Mouse (Mus musculus) limb, embryonic 15.5 days (tissue): Measurements from ENCODE around the gene Tmem128. TPM values are rescaled to one million over a fixed set of nuclear protein-coding genes. Genes with fewer than 3 reads are reported as not detected.

Experiments used
- ATAC-seq: fragments of 200-750 bp; cut with Nextera tagmentation; 2 replicates; pipeline ENCODE4 v1.8.0; 2017; ENCODE audit warnings: low read depth, moderate TSS enrichment; ENCODE audit not compliant: insufficient number of reproducible peaks, low FRiP score, low TSS enrichment
- H3K27ac ChIP-seq: fragments of 300-500 bp; sonication (generic); 2 replicates; pipeline ENCODE4 v1.5.1; 2015; ENCODE audit warnings: moderate library complexity, mild to moderate bottlenecking, inconsistent platforms
- H3K27me3 ChIP-seq: fragments of 300-500 bp; sonication (generic); 2 replicates; pipeline ENCODE4 v1.6.1; 2015; ENCODE audit warnings: inconsistent platforms
- H3K36me3 ChIP-seq: fragments of 300-500 bp; sonication (generic); 2 replicates; pipeline ENCODE4 v1.6.1; 2015; ENCODE audit warnings: inconsistent platforms
- H3K4me1 ChIP-seq: fragments of 300-500 bp; sonication (generic); 2 replicates; pipeline ENCODE4 v1.6.1; 2015; ENCODE audit warnings: inconsistent platforms
- H3K4me2 ChIP-seq: fragments of 300-500 bp; sonication (generic); 2 replicates; pipeline ENCODE4 v1.6.1; 2015; ENCODE audit warnings: mild to moderate bottlenecking, inconsistent platforms
- H3K4me3 ChIP-seq: fragments of 300-500 bp; sonication (generic); 2 replicates; pipeline ENCODE4 v1.5.1; 2015; ENCODE audit warnings: mild to moderate bottlenecking, inconsistent platforms
- H3K9ac ChIP-seq: fragments of 300-500 bp; sonication (generic); 2 replicates; pipeline ENCODE4 v1.6.1; 2015; ENCODE audit warnings: inconsistent platforms
- H3K9me3 ChIP-seq: fragments of 300-500 bp; sonication (generic); 2 replicates; pipeline ENCODE4 v1.6.1; 2016; ENCODE audit warnings: inconsistent platforms
- WGBS: fragments of 180-500 bp; shearing (Covaris S2); methylation state at CpG from one replicate; pipeline ENCODE4 v1.1.7; 2015; 5-methylcytosine and 5-hydroxymethylcytosine counted together
- polyA plus RNA-seq: library from polyadenylated mRNA; unstranded; fragments of >200 nt; fragmentation: Nextera tagmentation; extraction: Ambion mirVana; gene quantifications from 2 replicates; pipeline ENCODE4 v1.2.1, GENCODE M21; 2015

Gene Tmem128
- polyA plus RNA-seq = 57.1 and 60.1 TPM in 2 replicates

- Histone ChIP-seq H3K4me2 (peak within 1 kb of the TSS; percentile 70), H3K4me1 (peaks cover 6% of the 10 kb centered on the region), H3K9ac (peak within 1 kb of the TSS; percentile 57), H3K36me3 (peaks cover 30% of the 10 kb centered on the region), H3K4me3 (peak within 1 kb of the TSS; percentile 62), H3K27ac (peak within 1 kb of the TSS; percentile 92), H3K27me3 (no peaks in the 10 kb centered on the region), H3K9me3 (no peaks in the 10 kb centered on the region)
- WGBS = under 1% methylated on average over 40 of the region's 40 CpGs
- ATAC-seq = no peak
These were observed at the start of gene Tmem128 for GRCm38 (mm10) chr5:38260107-38260682. Tmem128 (plus strand) TSS chr5:38260185.

DNA sequence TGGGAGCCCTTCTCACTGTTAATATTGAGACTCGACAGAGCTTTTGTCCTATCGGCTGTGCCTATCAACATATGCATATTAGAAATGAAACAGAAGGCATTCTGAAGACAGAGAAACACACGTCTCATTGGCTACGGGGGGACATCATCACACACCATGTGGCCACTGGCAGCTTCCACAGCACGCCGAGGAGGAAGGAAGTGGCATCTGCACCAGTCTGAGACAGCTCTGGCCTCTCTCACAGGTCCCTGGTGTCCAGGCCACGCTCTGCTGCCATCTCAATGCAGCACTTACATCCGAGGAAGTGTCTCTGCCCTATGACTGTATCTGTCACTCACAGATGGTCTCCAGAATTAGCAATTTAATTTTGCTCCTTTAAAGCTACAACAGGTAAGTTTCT lies 48.3 kb upstream of the Tmem128 start:
- Histone ChIP-seq H3K4me3 (no peak overlapping the region), H3K9me3 (no peaks in the 10 kb centered on the region), H3K27me3 (no peaks in the 10 kb centered on the region), H3K9ac (no peak overlapping the region), H3K4me1 (no peaks in the 10 kb centered on the region), H3K27ac (no peak overlapping the region), H3K4me2 (no peak overlapping the region), H3K36me3 (peaks cover 85% of the 10 kb centered on the region)
- no peak for ATAC-seq
- WGBS = 86% methylated on average over 8 of the region's 8 CpGs

- Histone ChIP-seq H3K4me2 (no peak overlapping the region), H3K27ac (no peak overlapping the region), H3K4me3 (no peak overlapping the region), H3K9me3 (no peaks in the 10 kb centered on the region), H3K9ac (no peak overlapping the region), H3K4me1 (no peaks in the 10 kb centered on the region), H3K36me3 (peaks cover 80% of the 10 kb centered on the region), H3K27me3 (no peaks in the 10 kb centered on the region)
- WGBS = 68% methylated on average over 6 of the region's 6 CpGs
- ATAC-seq = no peak
These were observed 47.0 kb upstream of the Tmem128 start for GRCm38 (mm10) chr5:38213009-38213408.

GRCm38 (mm10) chr5:38219771-38220307 lies 40.1 kb upstream of the Tmem128 start:
- H3K4me3 ChIP-seq = peak overlapping the region; percentile 95
- H3K9ac ChIP-seq = peak overlapping the region; percentile 83
- peak; percentile 59 for ATAC-seq
- H3K36me3 ChIP-seq = peaks cover 30% of the 10 kb centered on the region
- no peaks in the 10 kb centered on the region for H3K9me3 ChIP-seq
- peak overlapping the region; percentile 83 for H3K4me2 ChIP-seq
- no peaks in the 10 kb centered on the region for H3K27me3 ChIP-seq
- peaks cover 20% of the 10 kb centered on the region for H3K4me1 ChIP-seq
- under 1% methylated on average over 35 of the region's 35 CpGs for WGBS
- H3K27ac ChIP-seq = peak overlapping the region; percentile 85

GRCm38 (mm10) chr5:38220328-38220912 lies 39.6 kb upstream of the Tmem128 start, which contains the start of the genes Zbtb49 and Lyar:
Zbtb49 (minus strand) TSS chr5:38220457.
Lyar (plus strand) TSS chr5:38220470.
- H3K4me1 ChIP-seq = peaks cover 20% of the 10 kb centered on the region
- under 1% methylated on average over 55 of the region's 55 CpGs for WGBS

GRCm38 (mm10) chr5:38235422-38235821 lies 24.6 kb upstream of the Tmem128 start:
- no peaks in the 10 kb centered on the region for H3K4me1 ChIP-seq
- no peaks in the 10 kb centered on the region for H3K27me3 ChIP-seq
- H3K36me3 ChIP-seq = peaks cover 58% of the 10 kb centered on the region
- no peak for ATAC-seq
- no peak overlapping the region for H3K27ac ChIP-seq
- no peak overlapping the region for H3K4me3 ChIP-seq
- no peak overlapping the region for H3K9ac ChIP-seq
- H3K9me3 ChIP-seq = no peaks in the 10 kb centered on the region
- 67% methylated on average over 4 of the region's 4 CpGs for WGBS
- no peak overlapping the region for H3K4me2 ChIP-seq

More at GRCm38 (mm10) chr5:38220328-38220912, 39.6 kb upstream of the Tmem128 start, which contains the start of the genes Zbtb49 and Lyar:
- peak; percentile 83 for ATAC-seq
- peak within 1 kb of the TSS; percentile 83 for H3K4me2 ChIP-seq
- peaks cover 29% of the 10 kb centered on the region for H3K36me3 ChIP-seq
- H3K27ac ChIP-seq = peak within 1 kb of the TSS; percentile 85
- no peaks in the 10 kb centered on the region for H3K9me3 ChIP-seq
- H3K27me3 ChIP-seq = no peaks in the 10 kb centered on the region
- peak within 1 kb of the TSS; percentile 83 for H3K9ac ChIP-seq
- H3K4me3 ChIP-seq = peak within 1 kb of the TSS; percentile 95

DNA sequence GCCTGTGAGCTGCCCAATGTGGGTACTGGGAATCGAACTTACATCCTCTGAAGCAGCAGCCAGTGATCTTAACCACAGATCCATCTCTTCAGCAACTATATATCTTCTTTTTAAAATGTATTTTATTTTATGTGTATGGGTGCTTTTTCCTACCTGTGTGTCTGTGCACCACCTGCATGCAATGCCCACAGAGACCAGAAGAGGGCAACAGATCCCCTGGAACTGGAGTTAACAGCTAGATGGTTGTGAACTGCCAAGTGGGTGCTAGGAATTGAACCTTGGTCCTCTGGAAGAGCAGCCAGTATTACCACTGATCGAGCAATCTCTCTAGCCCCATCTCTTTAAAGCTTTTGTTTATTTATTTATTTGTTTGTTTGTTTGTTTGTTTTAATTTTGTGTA lies 23.4 kb upstream of the Tmem128 start:
- Histone ChIP-seq H3K4me3 (no peak overlapping the region), H3K4me2 (no peak overlapping the region), H3K36me3 (peaks cover 46% of the 10 kb centered on the region), H3K9ac (no peak overlapping the region), H3K27ac (no peak overlapping the region), H3K9me3 (no peaks in the 10 kb centered on the region), H3K27me3 (no peaks in the 10 kb centered on the region), H3K4me1 (no peaks in the 10 kb centered on the region)
- ATAC-seq = no peak
- 98% methylated on average over 2 of the region's 2 CpGs for WGBS

DNA sequence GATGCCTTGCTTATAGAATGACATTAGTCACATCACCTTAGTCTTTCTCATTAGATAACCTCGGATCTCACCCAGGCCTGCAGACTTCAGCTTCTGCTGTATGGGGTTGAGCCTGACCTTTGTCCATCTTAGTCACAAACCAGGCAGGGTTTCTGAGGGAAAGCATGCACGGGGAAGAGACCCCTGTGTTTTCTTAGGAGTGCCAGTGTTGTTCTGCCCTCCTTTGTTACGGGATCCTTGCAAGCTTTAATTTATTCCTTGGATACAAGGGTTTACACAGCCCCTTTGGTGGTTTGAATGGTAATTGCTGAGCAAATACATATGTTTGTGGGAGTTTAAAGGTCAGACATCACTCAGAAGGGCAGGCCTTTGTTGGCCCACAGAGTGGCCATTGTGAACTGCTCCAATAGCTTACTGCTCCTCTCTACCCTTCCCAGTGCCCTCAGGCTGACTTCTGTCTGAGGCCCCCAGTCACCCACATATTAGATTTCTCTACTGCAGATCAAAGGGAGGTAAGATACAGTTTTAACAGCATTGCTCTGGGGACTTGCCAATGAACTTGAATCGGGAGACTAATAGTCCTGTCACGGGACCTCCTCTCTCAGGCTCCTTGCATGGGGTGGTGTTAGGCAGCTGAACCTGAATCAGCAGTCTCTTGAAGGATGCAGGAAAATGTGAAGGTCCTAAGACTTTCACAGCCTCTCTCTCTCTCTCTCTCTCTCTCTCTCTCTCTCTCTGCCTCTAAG lies 19.1 kb upstream of the Tmem128 start:
- Histone ChIP-seq H3K27me3 (no peaks in the 10 kb centered on the region), H3K4me2 (no peak overlapping the region), H3K9ac (no peak overlapping the region), H3K36me3 (peaks cover 9% of the 10 kb centered on the region), H3K4me1 (no peaks in the 10 kb centered on the region), H3K9me3 (no peaks in the 10 kb centered on the region), H3K4me3 (no peak overlapping the region), H3K27ac (no peak overlapping the region)
- WGBS = 54% methylated on average over 5 of the region's 5 CpGs
- no peak for ATAC-seq

GRCm38 (mm10) chr5:38241473-38241834 lies 18.5 kb upstream of the Tmem128 start:
- WGBS = 86% methylated on average over 3 of the region's 3 CpGs
- no peak for ATAC-seq

DNA sequence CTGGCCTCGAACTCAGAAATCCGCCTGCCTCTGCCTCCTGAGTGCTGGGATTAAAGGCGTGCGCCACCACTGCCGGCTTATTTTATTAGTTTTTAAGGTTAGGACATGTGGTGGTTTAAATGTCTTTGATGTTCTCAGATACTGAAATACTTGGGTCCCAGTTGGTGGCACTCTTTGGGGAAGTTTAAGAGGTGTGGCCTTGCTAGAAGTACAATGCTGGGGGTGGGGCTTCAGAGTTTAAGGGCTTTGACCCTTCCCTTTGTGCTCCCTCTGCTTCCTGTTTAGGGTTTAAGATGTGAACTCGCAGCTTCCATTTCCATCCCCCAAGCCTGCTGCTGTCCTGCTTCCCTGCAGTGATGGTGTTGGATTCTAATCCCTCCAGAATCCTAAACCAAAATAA lies 18.0 kb upstream of the Tmem128 start:
- Histone ChIP-seq H3K27ac (no peak overlapping the region), H3K9me3 (no peaks in the 10 kb centered on the region), H3K4me1 (no peaks in the 10 kb centered on the region), H3K9ac (no peak overlapping the region), H3K4me2 (no peak overlapping the region), H3K4me3 (no peak overlapping the region), H3K36me3 (no peaks in the 10 kb centered on the region), H3K27me3 (no peaks in the 10 kb centered on the region)
- ATAC-seq = no peak
- WGBS = 73% methylated on average over 6 of the region's 6 CpGs

More at GRCm38 (mm10) chr5:38241473-38241834, 18.5 kb upstream of the Tmem128 start:
- Histone ChIP-seq H3K4me3 (no peak overlapping the region), H3K27me3 (no peaks in the 10 kb centered on the region), H3K27ac (no peak overlapping the region), H3K36me3 (peaks cover 3% of the 10 kb centered on the region; the same call in 1 of the 2 replicates), H3K9me3 (no peaks in the 10 kb centered on the region), H3K4me1 (no peaks in the 10 kb centered on the region), H3K9ac (no peak overlapping the region), H3K4me2 (no peak overlapping the region)

DNA sequence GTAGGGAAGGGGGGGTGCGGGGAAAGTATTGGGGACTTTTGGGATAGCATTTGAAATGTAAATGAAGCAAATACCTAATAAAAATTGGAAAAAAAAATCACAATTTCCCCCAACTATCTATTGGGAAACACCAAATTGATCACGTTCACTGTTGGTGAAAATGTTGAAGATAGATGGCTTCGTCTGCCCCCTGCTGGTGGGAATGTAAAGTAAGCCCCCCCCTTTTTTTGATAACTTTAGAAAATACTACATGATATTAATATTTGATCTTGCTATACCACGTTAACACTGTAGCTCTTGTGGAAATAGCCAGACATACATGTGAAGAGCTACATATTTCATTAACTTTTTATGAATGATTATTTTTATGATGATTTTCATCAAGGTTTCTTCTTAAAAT lies 4.8 kb upstream of the Tmem128 start:
- Histone ChIP-seq H3K27me3 (no peaks in the 10 kb centered on the region), H3K36me3 (no peaks in the 10 kb centered on the region), H3K9me3 (no peaks in the 10 kb centered on the region), H3K4me3 (no peak overlapping the region), H3K27ac (no peak overlapping the region), H3K4me2 (no peak overlapping the region), H3K9ac (no peak overlapping the region), H3K4me1 (no peaks in the 10 kb centered on the region; the same call in 1 of the 2 replicates)
- WGBS = 37% methylated on average over 4 of the region's 4 CpGs
- ATAC-seq = no peak

- WGBS = 78% methylated on average over 3 of the region's 3 CpGs
- Histone ChIP-seq H3K9me3 (no peaks in the 10 kb centered on the region), H3K36me3 (no peaks in the 10 kb centered on the region), H3K4me3 (no peak overlapping the region), H3K4me2 (no peak overlapping the region), H3K9ac (no peak overlapping the region), H3K27ac (no peak overlapping the region), H3K27me3 (no peaks in the 10 kb centered on the region), H3K4me1 (no peaks in the 10 kb centered on the region; the same call in 1 of the 2 replicates)
- ATAC-seq = no peak
These were observed 4.3 kb upstream of the Tmem128 start for GRCm38 (mm10) chr5:38255644-38256043.
